Mouse (Mus musculus): Measurements from ENCODE around the gene Clec16a.
A peak's percentile ranks its signal among the peaks of the same experiment; 100 is the strongest.

The Clec16a gene

GRCm38 (mm10) chr16:10754521-10755296, 209.6 kb downstream of the Clec16a start:
- DNase-seq (ENCODE audit: extremely low spot score, low read depth, low spot score), result no peak

GRCm38 (mm10) chr16:10756168-10756567, 211.0 kb downstream of the Clec16a start:
- DNase-seq (ENCODE audit: extremely low spot score, low read depth, low spot score), result no peak

DNA sequence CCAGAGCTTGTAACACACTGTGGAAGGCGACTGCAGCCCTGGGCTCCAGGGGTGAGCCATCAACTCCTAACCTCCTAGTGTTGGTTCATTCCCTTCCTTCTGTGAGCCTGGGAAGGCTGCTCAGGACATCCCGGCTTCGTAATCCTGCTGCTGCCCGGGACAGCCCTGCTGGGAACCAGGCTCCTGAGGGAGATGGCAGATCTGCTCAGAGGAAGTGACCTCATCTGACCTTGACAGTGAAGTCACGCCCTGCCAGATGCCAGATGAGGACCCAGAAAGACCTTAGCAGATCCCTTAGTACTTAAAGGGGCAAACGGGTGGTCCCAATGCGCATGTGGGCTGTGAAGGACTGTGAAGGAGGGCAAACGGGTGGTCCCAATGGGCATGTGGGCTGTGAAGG, 216.0 kb downstream of the Clec16a start:
- DNase-seq (ENCODE audit: extremely low spot score, low read depth, low spot score), result no peak

GRCm38 (mm10) chr16:10762569-10763180, 217.5 kb downstream of the Clec16a start:
- DNase-seq (ENCODE audit: extremely low spot score, low read depth, low spot score), result no peak

DNA sequence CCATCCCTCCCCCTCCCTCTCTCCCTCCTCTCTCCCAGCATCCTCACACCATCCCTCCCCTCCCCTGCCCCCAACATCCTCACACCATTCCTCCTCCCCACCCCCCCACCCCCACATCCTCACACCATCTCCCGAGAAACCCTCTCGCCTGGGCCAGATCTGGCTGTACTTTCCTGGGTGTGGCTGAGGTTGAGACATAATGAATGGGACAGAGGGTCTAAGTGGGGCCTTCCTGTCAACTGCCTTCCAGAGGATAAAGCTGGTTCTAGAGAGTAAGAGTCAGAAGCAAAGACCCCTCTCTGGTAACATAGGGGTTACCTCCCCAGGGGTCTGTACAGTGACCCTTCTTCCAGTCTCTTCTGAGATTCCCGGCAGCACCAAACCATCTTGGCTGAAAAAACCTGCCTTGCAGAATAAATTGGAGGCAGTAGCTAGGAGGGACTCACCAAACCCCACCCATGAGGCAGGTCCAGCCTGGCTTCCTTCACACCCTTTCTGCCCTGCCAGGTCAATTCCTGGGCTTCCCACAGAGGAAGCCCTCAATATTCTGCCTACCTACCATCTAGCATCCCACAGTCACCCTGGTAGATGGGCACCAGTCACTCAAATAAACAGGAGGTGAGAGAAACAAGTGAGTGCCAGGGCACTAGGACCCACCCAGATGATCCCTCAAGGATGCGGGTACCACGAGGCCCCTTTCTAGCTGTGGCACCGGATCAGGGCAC, 218.6 kb downstream of the Clec16a start:
- DNase-seq (ENCODE audit: extremely low spot score, low read depth, low spot score), result no peak

GRCm38 (mm10) chr16:10764323-10764722, 219.2 kb downstream of the Clec16a start:
- DNase-seq (ENCODE audit: extremely low spot score, low read depth, low spot score), result no peak

- peak; percentile 60 for DNase-seq (ENCODE audit: extremely low spot score, low read depth, low spot score)
Observed at GRCm38 (mm10) chr16:10767158-10767557, 222.0 kb downstream of the Clec16a start.

- no peak for DNase-seq (ENCODE audit: extremely low spot score, low read depth, low spot score)
Observed at GRCm38 (mm10) chr16:10768821-10769220, 223.7 kb downstream of the Clec16a start.

DNA sequence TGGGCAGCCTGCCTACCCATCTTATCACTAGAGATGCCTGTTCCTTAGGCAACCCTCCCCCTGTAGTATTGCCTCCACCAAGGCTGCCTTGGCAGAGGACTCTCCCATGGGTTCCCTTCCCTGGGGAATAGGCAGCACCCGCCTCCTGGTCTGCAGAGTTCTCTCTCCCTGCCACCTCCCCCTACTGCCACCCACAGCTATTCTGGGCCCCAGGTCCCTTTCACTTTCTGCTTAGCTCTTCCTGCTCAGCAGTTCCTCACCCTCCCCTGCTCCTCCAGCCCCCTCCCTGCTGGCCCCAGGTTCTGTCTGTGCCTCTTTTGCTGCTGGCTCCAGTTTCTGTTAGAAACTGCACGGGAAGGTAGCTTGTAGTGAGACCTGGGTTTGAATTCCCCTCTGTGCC, 224.5 kb downstream of the Clec16a start:
- no peak for DNase-seq (ENCODE audit: extremely low spot score, low read depth, low spot score)

DNA sequence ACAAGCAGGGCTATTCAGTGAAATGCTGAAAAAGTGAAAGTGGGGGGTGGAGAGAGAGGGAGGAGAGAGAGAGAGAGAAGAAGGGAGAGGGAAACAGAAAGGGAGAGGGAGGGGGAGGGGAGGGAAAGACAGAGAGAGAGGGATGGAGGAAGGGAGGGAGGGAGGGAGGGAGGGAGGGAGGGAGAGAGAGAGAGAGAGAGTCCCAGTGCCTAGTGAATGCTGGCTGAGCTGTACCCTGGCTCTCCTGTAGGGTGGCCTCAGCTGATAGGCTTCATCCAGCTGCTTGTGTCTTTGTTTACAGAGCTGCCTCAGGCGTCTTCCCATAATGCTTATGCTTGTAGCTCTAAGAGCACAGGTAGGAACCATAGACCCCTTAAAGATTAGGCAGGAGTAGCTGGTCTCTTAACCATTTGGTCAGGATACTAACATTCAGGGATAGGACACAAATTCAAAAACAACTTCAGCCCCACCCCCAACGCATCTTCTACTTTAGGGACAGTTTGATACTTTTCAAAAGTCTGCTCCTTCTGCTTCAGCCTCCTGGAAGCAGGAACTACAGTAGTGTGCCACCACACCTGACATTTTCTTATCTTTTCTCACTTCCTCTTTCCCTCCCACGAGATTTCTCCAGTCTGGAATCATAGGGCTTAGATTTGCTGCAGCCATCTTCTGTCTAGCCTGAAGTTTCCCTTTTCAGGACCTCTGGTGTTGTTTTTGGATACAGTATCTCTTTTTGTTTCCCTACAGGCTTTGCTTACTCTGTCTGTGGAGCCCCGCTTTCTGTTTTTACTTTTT, 225.6 kb downstream of the Clec16a start:
- DNase-seq (ENCODE audit: extremely low spot score, low read depth, low spot score), result no peak

GRCm38 (mm10) chr16:10771769-10772510, 226.8 kb downstream of the Clec16a start:
- no peak for DNase-seq (ENCODE audit: extremely low spot score, low read depth, low spot score)

DNA sequence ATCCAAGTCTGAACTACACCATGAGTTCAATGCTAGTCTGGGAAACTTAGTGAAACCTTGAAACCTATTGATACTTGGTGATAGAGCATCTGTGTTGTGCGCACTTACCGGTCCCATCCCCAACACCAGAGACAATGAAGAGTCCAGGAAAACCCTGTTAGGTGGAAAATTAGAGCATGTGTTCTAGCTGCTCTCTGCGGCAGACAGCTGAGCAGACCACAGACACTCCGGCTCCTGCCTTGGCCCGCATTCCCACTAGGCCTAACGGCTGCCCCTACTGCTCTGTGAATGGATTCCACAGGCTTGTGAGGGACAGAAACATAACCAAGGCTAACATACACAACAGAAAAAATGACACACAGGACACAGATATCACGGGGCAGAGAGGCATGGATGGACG, 228.4 kb downstream of the Clec16a start:
- DNase-seq (ENCODE audit: extremely low spot score, low read depth, low spot score), result no peak

DNA sequence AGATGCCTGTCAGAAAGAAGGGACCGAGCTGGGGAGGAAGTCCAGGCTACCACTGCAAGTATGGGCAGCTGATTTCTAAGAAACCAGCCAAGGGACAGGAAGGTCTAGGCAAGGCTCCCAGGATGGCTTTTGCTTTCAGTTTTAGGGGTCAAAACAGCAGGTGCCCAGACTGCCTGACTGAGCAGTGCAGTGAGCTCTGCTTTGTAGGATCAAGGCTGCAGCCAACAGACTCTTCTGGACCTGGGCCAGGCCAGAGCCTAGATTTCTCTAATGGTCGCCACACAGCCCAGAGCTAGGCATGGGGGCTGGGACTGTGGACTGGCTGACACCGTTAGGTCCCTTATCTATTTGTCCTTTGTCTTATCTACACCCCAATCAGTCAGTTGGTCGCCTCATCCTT, 229.6 kb downstream of the Clec16a start:
- DNase-seq (ENCODE audit: extremely low spot score, low read depth, low spot score), result no peak

GRCm38 (mm10) chr16:10776322-10776721, 231.2 kb downstream of the Clec16a start:
- DNase-seq (ENCODE audit: extremely low spot score, low read depth, low spot score), result no peak

- DNase-seq (ENCODE audit: extremely low spot score, low read depth, low spot score), result no peak
Observed at GRCm38 (mm10) chr16:10777579-10778160, 232.5 kb downstream of the Clec16a start.

- no peak for DNase-seq (ENCODE audit: extremely low spot score, low read depth, low spot score)
Observed at GRCm38 (mm10) chr16:10780631-10781120, 235.5 kb downstream of the Clec16a start.

GRCm38 (mm10) chr16:10781862-10782371, 236.8 kb downstream of the Clec16a start:
- DNase-seq (ENCODE audit: extremely low spot score, low read depth, low spot score), result no peak

GRCm38 (mm10) chr16:10782377-10783151, 237.4 kb downstream of the Clec16a start:
- DNase-seq (ENCODE audit: extremely low spot score, low read depth, low spot score), result no peak

GRCm38 (mm10) chr16:10783152-10783434, 238.0 kb downstream of the Clec16a start:
- DNase-seq (ENCODE audit: extremely low spot score, low read depth, low spot score), result no peak

Measured in hindlimb bud, embryonic 11.5 days (tissue).